Mouse (Mus musculus) heart, adult 2 months (tissue): ENCODE measurements at regions not wholly inside any gene's neighbourhood (a gene's known extent, or its start where the extent isn't known, plus 50 kb on each side); places are given as distances from the start of the nearest gene placed in this dataset.

Source experiments
- CTCF ChIP-seq: fragments of 200-600 bp; IDR thresholded peaks from 2 replicates; pipeline ENCODE4 v1.8.1; 2022; ENCODE audit warnings: antibody characterized with exemption, mild to moderate bottlenecking, moderate library complexity
- EP300 ChIP-seq: fragments of 200-500 bp; IDR thresholded peaks from 2 replicates; pipeline ENCODE4 v1.6.1; 2011; ENCODE audit warnings: low read depth, low read length, control low read depth; ENCODE audit not compliant: insufficient read depth
- POLR2A ChIP-seq: fragments of 200-500 bp; IDR thresholded peaks from 2 replicates; pipeline ENCODE4 v1.6.1; 2011; ENCODE audit warnings: mild to moderate bottlenecking, low read depth, low read length, control low read depth; ENCODE audit not compliant: insufficient read depth

- TF ChIP-seq CTCF (no peak), POLR2A (no peak), EP300 (no peak)
These were observed 377.0 kb upstream of the Nr2f1 start for GRCm38 (mm10) chr13:78576300-78577296.
